Mouse (Mus musculus) left cerebral cortex, postnatal 4 days (tissue): ENCODE results near the gene Rnf39. TPM values are rescaled to one million over a fixed set of nuclear protein-coding genes. Genes with fewer than 3 reads are reported as not detected.
A peak's percentile ranks its signal among the peaks of the same experiment; 100 is the strongest.

Experiments used
- DNase-seq: peaks from one replicate; pipeline ENCODE4 v3.0.0-alpha.2; 2022
- intact Hi-C: fragments of 180-260 bp; cut with DNase I; formaldehyde crosslinking; loops from one replicate; pipeline ENCODE4 v1.15.1; 2025
- total RNA-seq, 2 experiments: library from RNA; stranded (reverse); gene quantifications; 2 replicates each; pipeline ENCODE4 v1.2.3; 2021

Rnf39 gene
- total RNA-seq = 1 to 10 TPM; 1.7 TPM

- intact Hi-C loops = no loop called here
- DNase-seq = no peak
Observed at GRCm38 (mm10) chr17:36942791-36943471, at the start of gene Rnf39. TSS of gene Rnf39 (plus strand) at chr17:36942918.

- intact Hi-C loops = loop anchor here (5.0 kb wide), 1 partner anchor 309 kb away; the partner anchor contains the start of gene Olfr94
- DNase-seq = no peak
Observed at GRCm38 (mm10) chr17:36893387-36893786, 49.3 kb upstream of the Rnf39 start.

- intact Hi-C loops = no loop called here
- peak; percentile 26 for DNase-seq
Observed at GRCm38 (mm10) chr17:36896583-36896982, 46.1 kb upstream of the Rnf39 start.

- no peak for DNase-seq
- intact Hi-C loops = no loop called here
Observed at GRCm38 (mm10) chr17:36897065-36897464, 45.7 kb upstream of the Rnf39 start.

- no peak for DNase-seq
- intact Hi-C loops = no loop called here
Observed at GRCm38 (mm10) chr17:36897552-36898205, 45.0 kb upstream of the Rnf39 start, which contains the start of gene Trim31. TSS of gene Trim31 (plus strand) at chr17:36898118.

- no peak for DNase-seq
- intact Hi-C loops = no loop called here
Observed at GRCm38 (mm10) chr17:36899376-36899775, 43.3 kb upstream of the Rnf39 start.

GRCm38 (mm10) chr17:36900001-36900400, 42.7 kb upstream of the Rnf39 start:
- intact Hi-C loops = no loop called here
- DNase-seq = no peak

GRCm38 (mm10) chr17:36900691-36901090, 42.0 kb upstream of the Rnf39 start:
- no peak for DNase-seq
- intact Hi-C loops = no loop called here

- intact Hi-C loops = no loop called here
- no peak for DNase-seq
Observed at GRCm38 (mm10) chr17:36903651-36904050, 39.1 kb upstream of the Rnf39 start.

GRCm38 (mm10) chr17:36908235-36908634, 34.5 kb upstream of the Rnf39 start:
- DNase-seq = no peak
- intact Hi-C loops = no loop called here

GRCm38 (mm10) chr17:36909802-36910201, 32.9 kb upstream of the Rnf39 start:
- DNase-seq = no peak
- intact Hi-C loops = no loop called here

GRCm38 (mm10) chr17:36912031-36912430, 30.7 kb upstream of the Rnf39 start:
- intact Hi-C loops = no loop called here

GRCm38 (mm10) chr17:36914108-36914507, 28.6 kb upstream of the Rnf39 start:
- peak; percentile 79 for DNase-seq
- intact Hi-C loops = no loop called here

More at GRCm38 (mm10) chr17:36912031-36912430, 30.7 kb upstream of the Rnf39 start:
- no peak for DNase-seq

- peak; percentile 70 for DNase-seq
- intact Hi-C loops = no loop called here
Observed at GRCm38 (mm10) chr17:36915076-36915475, 27.6 kb upstream of the Rnf39 start.

- intact Hi-C loops = no loop called here
- DNase-seq = no peak
Observed at GRCm38 (mm10) chr17:36920239-36920638, 22.5 kb upstream of the Rnf39 start.

GRCm38 (mm10) chr17:36922715-36923114, 20.0 kb upstream of the Rnf39 start:
- intact Hi-C loops = no loop called here
- DNase-seq = no peak

- DNase-seq = no peak
- intact Hi-C loops = no loop called here
Observed at GRCm38 (mm10) chr17:36923491-36923890, 19.2 kb upstream of the Rnf39 start.

- intact Hi-C loops = no loop called here
- DNase-seq = no peak
Observed at GRCm38 (mm10) chr17:36927496-36928120, 15.1 kb upstream of the Rnf39 start.

GRCm38 (mm10) chr17:36929236-36929932, 13.3 kb upstream of the Rnf39 start:
- intact Hi-C loops = no loop called here
- DNase-seq = no peak

- intact Hi-C loops = no loop called here
- DNase-seq = no peak
Observed at GRCm38 (mm10) chr17:36930233-36930632, 12.5 kb upstream of the Rnf39 start.

- intact Hi-C loops = no loop called here
- no peak for DNase-seq
Observed at GRCm38 (mm10) chr17:36931130-36931529, 11.6 kb upstream of the Rnf39 start.
